Mouse (Mus musculus) forebrain, embryonic 10.5 days (tissue): ENCODE measurements around the gene Neurod4. TPM values are rescaled to one million over a fixed set of nuclear protein-coding genes. Genes with fewer than 3 reads are reported as not detected.

Source experiments
- DNase-seq: peaks from one replicate; pipeline ENCODE4 v3.0.0-alpha.2; 2017; ENCODE audit warnings: low spot score; ENCODE audit errors: extremely low spot score
- H3K27ac ChIP-seq: fragments of 300-500 bp; sonication (generic); 2 replicates; pipeline ENCODE4 v1.5.1; 2016; ENCODE audit warnings: mild to moderate bottlenecking
- H3K27me3 ChIP-seq: fragments of 300-500 bp; sonication (generic); 2 replicates; pipeline ENCODE4 v1.6.1; 2016; ENCODE audit warnings: mild to moderate bottlenecking; ENCODE audit not compliant: poor library complexity, severe bottlenecking
- H3K36me3 ChIP-seq: fragments of 300-500 bp; sonication (generic); replicated peaks from 2 replicates; pipeline ENCODE4 v1.6.1; 2016; ENCODE audit warnings: mild to moderate bottlenecking, moderate library complexity
- H3K4me1 ChIP-seq: fragments of 300-500 bp; sonication (generic); 2 replicates; pipeline ENCODE4 v1.6.1; 2016
- H3K4me3 ChIP-seq: fragments of 300-500 bp; sonication (generic); 2 replicates; pipeline ENCODE4 v1.5.1; 2016; ENCODE audit warnings: mild to moderate bottlenecking, moderate library complexity
- H3K9me3 ChIP-seq: fragments of 300-500 bp; sonication (generic); 2 replicates; pipeline ENCODE4 v1.6.1; 2016; ENCODE audit warnings: mild to moderate bottlenecking, moderate library complexity
- WGBS: fragments of 180-500 bp; shearing (Covaris S2); methylation state at CpG from one replicate; pipeline ENCODE4 v1.1.7; 2016; 5-methylcytosine and 5-hydroxymethylcytosine counted together
- polyA plus RNA-seq: library from polyadenylated mRNA; unstranded; fragments of >200 nt; fragmentation: Nextera tagmentation; extraction: Ambion mirVana; gene quantifications from 2 replicates; pipeline ENCODE4 v1.2.1, GENCODE M21; 2016

Gene Neurod4
- polyA plus RNA-seq, 1 experiment from 2014 or later: 3.0 TPM

DNA sequence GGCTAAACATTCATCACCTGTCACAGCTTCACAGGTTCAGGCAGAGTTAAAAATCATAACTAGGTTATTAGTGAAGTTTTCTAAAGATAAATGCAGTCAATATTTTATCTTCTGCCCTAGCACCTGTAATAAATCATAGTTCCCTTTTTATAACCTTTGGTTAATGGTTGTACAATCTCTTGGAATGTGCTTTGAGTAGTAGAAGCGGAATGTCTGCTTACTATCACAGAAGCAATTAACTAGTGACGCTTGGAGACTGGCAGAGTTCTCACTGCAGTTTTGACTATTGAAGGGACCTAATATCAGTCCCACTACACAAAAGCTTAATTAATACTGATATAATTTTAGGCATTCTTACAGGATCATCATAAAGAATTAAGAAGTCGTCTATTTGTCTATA, 55.0 kb downstream of the Neurod4 start:
- Histone ChIP-seq H3K36me3 (no peaks in the 10 kb centered on the region), H3K9me3 (no peaks in the 10 kb centered on the region), H3K4me3 (no peak overlapping the region), H3K27ac (no peak overlapping the region), H3K4me1 (no peaks in the 10 kb centered on the region), H3K27me3 (no peaks in the 10 kb centered on the region)
- 88% methylated on average over 3 of the region's 3 CpGs for WGBS
- DNase-seq: no peak

Other genes starting within 250 kb of the Neurod4 start
- gene Olfr821, start 249.9 kb downstream of the Neurod4 start, polyA plus RNA-seq: not detected in 2 replicates
- not detected in 2 replicates for gene Olfr822, start 209.0 kb downstream of the Neurod4 start, polyA plus RNA-seq
- gene Olfr823, start 164.9 kb downstream of the Neurod4 start, polyA plus RNA-seq: not detected in 2 replicates
- not detected in 2 replicates for gene Olfr824, start 150.2 kb downstream of the Neurod4 start, polyA plus RNA-seq
- not detected in 2 replicates for gene Olfr825, start 113.5 kb downstream of the Neurod4 start, polyA plus RNA-seq
- not detected in 2 replicates for gene Olfr826, start 96.1 kb downstream of the Neurod4 start, polyA plus RNA-seq
- gene Olfr827, start 65.8 kb downstream of the Neurod4 start, polyA plus RNA-seq: not detected in 2 replicates
- 0.24 TPM in 1 of 2 replicates, not detected in the other for gene Tespa1, start 42.6 kb upstream of the Neurod4 start, polyA plus RNA-seq
- gene Vmn2r84, start 114.1 kb upstream of the Neurod4 start, polyA plus RNA-seq: not detected in 2 replicates
- gene Vmn2r85, start 149.5 kb upstream of the Neurod4 start, polyA plus RNA-seq: not detected in 2 replicates
- gene Vmn2r86, start 175.8 kb upstream of the Neurod4 start, polyA plus RNA-seq: not detected in 2 replicates
- 0.06 and 0.07 TPM in 2 replicates for gene Vmn2r87, start 217.2 kb upstream of the Neurod4 start, polyA plus RNA-seq